Mouse (Mus musculus) forebrain, embryonic 10.5 days (tissue): ENCODE results near the gene Ssr3. TPM values are rescaled to one million over a fixed set of nuclear protein-coding genes. Genes with fewer than 3 reads are reported as not detected.

Source experiments
- DNase-seq: peaks from one replicate; pipeline ENCODE4 v3.0.0-alpha.2; 2017; ENCODE audit warnings: low spot score; ENCODE audit errors: extremely low spot score
- H3K27ac ChIP-seq: fragments of 300-500 bp; sonication (generic); 2 replicates; pipeline ENCODE4 v1.5.1; 2016; ENCODE audit warnings: mild to moderate bottlenecking
- H3K27me3 ChIP-seq: fragments of 300-500 bp; sonication (generic); 2 replicates; pipeline ENCODE4 v1.6.1; 2016; ENCODE audit warnings: mild to moderate bottlenecking; ENCODE audit not compliant: poor library complexity, severe bottlenecking
- H3K36me3 ChIP-seq: fragments of 300-500 bp; sonication (generic); replicated peaks from 2 replicates; pipeline ENCODE4 v1.6.1; 2016; ENCODE audit warnings: mild to moderate bottlenecking, moderate library complexity
- H3K4me1 ChIP-seq: fragments of 300-500 bp; sonication (generic); 2 replicates; pipeline ENCODE4 v1.6.1; 2016
- H3K4me3 ChIP-seq: fragments of 300-500 bp; sonication (generic); 2 replicates; pipeline ENCODE4 v1.5.1; 2016; ENCODE audit warnings: mild to moderate bottlenecking, moderate library complexity
- H3K9me3 ChIP-seq: fragments of 300-500 bp; sonication (generic); 2 replicates; pipeline ENCODE4 v1.6.1; 2016; ENCODE audit warnings: mild to moderate bottlenecking, moderate library complexity
- WGBS: fragments of 180-500 bp; shearing (Covaris S2); methylation state at CpG from one replicate; pipeline ENCODE4 v1.1.7; 2016; 5-methylcytosine and 5-hydroxymethylcytosine counted together
- polyA plus RNA-seq: library from polyadenylated mRNA; unstranded; fragments of >200 nt; fragmentation: Nextera tagmentation; extraction: Ambion mirVana; gene quantifications from 2 replicates; pipeline ENCODE4 v1.2.1, GENCODE M21; 2016

Gene Ssr3
- polyA plus RNA-seq, 1 experiment from 2014 or later, result 236 TPM

DNA sequence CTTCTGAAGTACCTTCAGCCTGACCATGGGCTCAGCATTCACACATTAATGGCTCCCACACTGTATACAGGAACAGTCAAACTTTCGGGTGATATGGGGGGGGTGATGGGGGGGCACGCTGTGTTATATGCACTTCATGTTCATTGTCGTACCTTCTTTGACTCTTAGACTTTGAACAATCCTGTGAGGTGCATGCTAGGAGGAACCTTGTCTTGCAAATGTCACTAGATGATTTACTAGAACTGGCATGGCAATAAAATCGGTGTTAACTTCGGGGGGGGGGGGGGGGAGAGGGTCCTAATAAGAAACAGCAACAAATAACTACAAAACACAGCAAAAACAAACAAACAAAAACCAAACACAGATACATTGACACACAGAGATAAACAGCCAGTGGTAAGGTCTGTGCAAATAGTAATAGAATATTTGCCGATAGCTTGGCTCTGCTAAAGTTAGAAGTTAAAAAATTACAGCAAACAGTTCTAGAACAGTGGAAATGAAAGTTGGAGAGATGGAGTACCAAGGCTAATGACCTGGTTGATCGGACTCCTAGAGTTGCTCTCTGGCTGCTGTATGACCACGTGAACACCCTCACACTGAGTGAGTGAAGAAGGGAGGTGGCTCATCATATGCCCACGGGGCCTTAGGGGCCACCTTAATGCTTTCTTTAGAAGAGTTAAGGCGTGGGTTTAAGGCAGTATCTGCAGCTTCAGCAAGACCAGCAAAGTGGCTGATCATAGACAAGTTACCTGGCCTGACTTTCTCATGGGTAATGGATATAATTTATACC lies 26.3 kb downstream of the Ssr3 start:
- no peak for DNase-seq
- H3K4me1 ChIP-seq, result no peaks in the 10 kb centered on the region
- WGBS, result 90% methylated on average over 10 of the region's 10 CpGs
- no peak overlapping the region for H3K4me3 ChIP-seq
- no peaks in the 10 kb centered on the region for H3K9me3 ChIP-seq
- H3K27ac ChIP-seq, result no peak overlapping the region
- peaks cover 39% of the 10 kb centered on the region for H3K36me3 ChIP-seq
- H3K27me3 ChIP-seq, result no peaks in the 10 kb centered on the region

DNA sequence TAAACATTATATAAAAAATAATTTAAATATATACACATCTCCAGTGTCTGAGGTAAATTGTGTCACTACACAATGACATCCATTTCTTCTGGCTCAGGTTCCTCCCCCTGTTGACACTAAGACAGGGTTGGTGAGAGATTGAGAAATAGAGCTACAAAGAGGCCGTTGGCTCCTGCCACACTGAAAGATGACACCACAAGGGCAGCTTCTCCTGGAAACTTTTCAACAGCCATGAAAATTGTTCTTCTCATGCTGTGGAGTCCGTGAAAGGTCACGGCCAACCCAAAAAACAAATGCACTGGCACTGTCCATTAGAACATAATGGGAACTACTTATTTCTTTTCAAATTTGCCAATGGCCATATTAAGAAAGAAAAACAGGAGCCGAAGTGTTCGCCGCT lies 27.2 kb downstream of the Ssr3 start:
- WGBS, result 82% methylated on average over 6 of the region's 6 CpGs
- Histone ChIP-seq H3K27me3 (no peaks in the 10 kb centered on the region), H3K4me3 (no peak overlapping the region), H3K9me3 (no peaks in the 10 kb centered on the region), H3K36me3 (peaks cover 30% of the 10 kb centered on the region), H3K27ac (no peak overlapping the region), H3K4me1 (no peaks in the 10 kb centered on the region)
- DNase-seq, result no peak

DNA sequence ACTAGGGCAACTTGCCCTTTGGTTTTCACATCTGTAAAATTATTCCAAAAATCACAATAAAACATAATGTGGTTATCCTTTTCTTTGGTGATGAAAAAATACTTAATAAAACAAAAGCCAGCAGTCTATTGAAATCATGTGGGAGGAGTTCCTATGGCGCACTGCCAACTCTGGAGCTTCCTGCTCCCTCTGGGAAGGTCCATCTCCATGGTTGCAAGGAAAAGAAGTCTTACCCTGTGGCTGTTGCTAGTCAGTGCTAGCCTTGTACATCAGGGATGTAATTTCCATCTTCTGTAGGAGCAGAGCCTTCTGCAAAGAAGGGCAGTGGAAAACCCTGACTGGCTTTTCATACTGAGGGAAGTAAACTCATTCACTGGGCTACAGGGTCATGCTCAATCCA lies 29.0 kb downstream of the Ssr3 start:
- 88% methylated on average over 1 of the region's 1 CpGs for WGBS
- Histone ChIP-seq H3K27ac (no peak overlapping the region), H3K4me3 (no peak overlapping the region), H3K36me3 (peaks cover 23% of the 10 kb centered on the region), H3K4me1 (peaks cover 3% of the 10 kb centered on the region; the same call in 1 of the 2 replicates), H3K27me3 (no peaks in the 10 kb centered on the region), H3K9me3 (no peaks in the 10 kb centered on the region)
- DNase-seq, result no peak

DNA sequence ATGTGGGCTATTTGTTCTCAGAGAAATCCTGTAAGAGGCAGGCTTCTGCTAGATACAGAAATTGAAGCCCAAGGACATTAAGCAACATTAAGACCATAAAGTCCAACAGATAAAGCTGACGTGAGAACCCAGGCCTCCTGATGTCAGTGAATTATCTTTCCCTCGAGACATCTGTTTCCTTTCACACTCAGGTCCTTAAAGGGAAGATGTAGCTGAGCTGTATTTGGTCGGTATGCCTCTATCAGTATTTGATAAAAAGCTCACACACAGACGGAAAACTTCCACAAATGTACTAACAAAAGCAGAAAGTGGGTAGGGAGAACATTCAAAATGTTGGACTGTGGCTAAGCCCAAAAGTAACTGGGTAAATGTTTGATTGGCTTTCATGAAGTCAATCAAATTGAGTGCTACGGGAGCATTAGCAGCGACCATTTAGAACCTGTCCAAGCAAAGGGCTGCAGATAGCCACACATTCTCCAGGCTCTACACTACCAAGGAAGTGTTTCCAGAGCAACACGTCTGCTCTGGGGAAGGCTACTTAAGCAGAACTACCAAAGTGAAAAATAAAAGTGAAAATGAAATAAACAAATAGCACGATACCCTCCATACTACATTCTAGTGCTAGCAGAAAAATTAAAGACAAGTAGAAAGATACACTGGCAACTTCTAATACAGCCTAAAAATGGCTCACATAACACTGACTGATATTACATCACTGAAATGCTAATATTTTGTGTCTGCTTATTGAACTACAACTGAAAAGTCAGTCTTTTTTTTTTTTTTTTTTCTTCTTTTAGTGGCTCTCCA lies 32.1 kb downstream of the Ssr3 start:
- 83% methylated on average over 8 of the region's 8 CpGs for WGBS
- Histone ChIP-seq H3K4me1 (peaks cover 6% of the 10 kb centered on the region), H3K4me3 (no peak overlapping the region), H3K27me3 (no peaks in the 10 kb centered on the region), H3K27ac (no peak overlapping the region), H3K36me3 (peaks cover 13% of the 10 kb centered on the region), H3K9me3 (no peaks in the 10 kb centered on the region)
- no peak for DNase-seq

DNA sequence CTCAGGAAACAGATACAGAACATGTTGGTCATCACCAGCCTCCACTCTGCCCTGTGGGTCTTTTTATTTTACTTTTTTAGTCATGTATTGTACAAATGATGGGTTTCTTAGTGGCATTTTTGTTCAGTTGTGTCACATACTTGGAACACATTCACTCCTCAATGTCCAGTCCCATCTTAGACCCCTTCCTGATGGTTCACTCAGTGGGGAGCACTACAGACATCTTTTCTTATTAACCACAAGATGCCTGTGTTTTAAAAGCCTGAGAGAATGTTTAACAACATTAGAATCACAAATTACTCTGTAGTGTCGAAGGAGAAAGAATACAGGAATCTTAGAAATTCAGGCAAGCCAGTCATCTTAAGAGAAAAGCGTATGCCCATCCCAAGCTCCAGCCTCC lies 33.6 kb downstream of the Ssr3 start:
- no peaks in the 10 kb centered on the region for H3K27me3 ChIP-seq
- peaks cover 10% of the 10 kb centered on the region for H3K36me3 ChIP-seq
- H3K27ac ChIP-seq, result no peak overlapping the region
- H3K4me3 ChIP-seq, result no peak overlapping the region
- WGBS, result 84% methylated on average over 2 of the region's 2 CpGs
- no peak for DNase-seq
- peaks cover 6% of the 10 kb centered on the region for H3K4me1 ChIP-seq
- H3K9me3 ChIP-seq, result no peaks in the 10 kb centered on the region

DNA sequence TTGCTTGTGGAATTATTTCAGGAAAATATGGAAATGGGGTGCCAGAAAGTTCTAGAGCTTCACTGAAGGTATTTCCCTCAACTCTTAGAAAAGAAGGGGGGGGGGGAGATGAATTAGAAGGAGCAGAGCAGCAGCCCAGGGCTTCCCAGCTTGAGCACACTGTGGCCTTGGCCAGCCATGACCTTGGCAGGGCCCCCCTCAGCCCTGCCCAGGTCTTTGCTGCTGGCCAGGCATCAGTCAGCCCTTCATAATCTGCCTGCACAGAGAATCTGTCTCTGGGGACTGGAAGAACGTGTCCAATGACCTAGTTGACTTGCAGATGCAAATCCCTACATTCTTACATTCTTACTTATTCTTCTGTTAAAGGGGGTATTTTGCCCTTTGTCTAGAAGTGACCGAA lies 34.1 kb downstream of the Ssr3 start:
- peaks cover 6% of the 10 kb centered on the region for H3K4me1 ChIP-seq
- H3K4me3 ChIP-seq, result no peak overlapping the region
- H3K27me3 ChIP-seq, result no peaks in the 10 kb centered on the region
- no peak for DNase-seq
- WGBS, result 47% methylated on average over 2 of the region's 2 CpGs
- H3K27ac ChIP-seq, result no peak overlapping the region
- H3K36me3 ChIP-seq, result peaks cover 7% of the 10 kb centered on the region; the same call in 1 of the 2 replicates
- no peaks in the 10 kb centered on the region for H3K9me3 ChIP-seq

DNA sequence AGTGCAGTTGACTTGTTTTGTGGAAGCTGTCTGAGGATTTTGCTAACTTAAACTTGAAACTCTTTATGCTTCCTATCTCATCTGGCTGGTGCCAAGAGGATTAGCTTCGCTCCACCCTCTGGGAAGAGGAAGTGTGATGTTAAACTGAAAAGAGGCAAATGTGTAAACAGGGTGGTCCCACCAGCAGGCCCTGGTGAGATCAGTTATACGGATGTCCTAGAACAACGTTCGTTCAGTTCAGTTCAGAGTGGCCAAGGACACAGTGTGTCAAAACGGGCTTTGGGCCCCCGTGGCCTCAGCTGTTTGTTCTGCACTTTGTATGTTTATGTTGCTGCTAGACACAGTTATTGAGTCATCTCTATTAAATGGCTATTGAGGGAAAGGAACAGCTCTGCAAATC lies 36.9 kb downstream of the Ssr3 start:
- DNase-seq, result no peak
- Histone ChIP-seq H3K9me3 (no peaks in the 10 kb centered on the region), H3K4me1 (peaks cover 6% of the 10 kb centered on the region), H3K27me3 (no peaks in the 10 kb centered on the region), H3K36me3 (no peaks in the 10 kb centered on the region), H3K4me3 (no peak overlapping the region), H3K27ac (no peak overlapping the region)
- 83% methylated on average over 6 of the region's 6 CpGs for WGBS

DNA sequence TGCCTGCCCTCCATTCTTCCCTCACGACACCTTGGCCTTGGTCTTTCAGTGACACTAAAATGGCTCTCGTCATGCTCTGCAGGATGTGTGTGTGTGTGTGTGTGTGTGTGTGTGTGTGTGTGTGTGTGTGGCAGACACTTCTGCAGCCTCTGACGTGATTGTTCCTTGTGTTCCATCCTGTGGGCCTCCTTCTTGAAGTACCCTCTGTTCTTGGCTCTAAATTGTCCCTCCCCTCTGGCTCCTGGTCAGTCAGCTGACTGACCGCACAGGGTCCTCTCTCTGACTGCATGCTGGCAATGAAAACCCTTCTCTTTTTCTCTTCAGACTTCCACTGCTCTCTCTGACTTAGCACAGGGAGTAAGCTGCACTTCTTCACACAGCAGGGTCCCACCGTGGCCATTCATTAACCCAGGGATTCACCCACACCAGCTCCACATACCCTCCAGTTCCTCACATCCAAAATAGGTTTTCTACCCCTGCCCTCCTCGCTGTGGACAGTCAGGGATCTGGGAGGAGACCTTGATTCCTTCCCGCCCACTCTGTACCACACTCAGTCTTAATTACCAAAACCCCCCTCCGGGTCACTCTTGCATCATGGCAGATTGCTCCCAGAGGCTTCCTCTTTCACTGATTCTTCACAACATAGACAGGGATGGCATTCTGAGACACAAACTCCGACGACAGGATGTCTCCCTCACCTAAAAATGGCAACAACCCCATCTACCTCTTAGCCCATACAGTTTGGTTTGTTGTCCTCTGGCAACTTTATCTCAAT lies 39.0 kb downstream of the Ssr3 start:
- 72% methylated on average over 10 of the region's 10 CpGs for WGBS
- Histone ChIP-seq H3K9me3 (no peaks in the 10 kb centered on the region), H3K36me3 (no peaks in the 10 kb centered on the region), H3K4me1 (peaks cover 4% of the 10 kb centered on the region), H3K27ac (no peak overlapping the region), H3K27me3 (no peaks in the 10 kb centered on the region), H3K4me3 (no peak overlapping the region)
- DNase-seq, result no peak

DNA sequence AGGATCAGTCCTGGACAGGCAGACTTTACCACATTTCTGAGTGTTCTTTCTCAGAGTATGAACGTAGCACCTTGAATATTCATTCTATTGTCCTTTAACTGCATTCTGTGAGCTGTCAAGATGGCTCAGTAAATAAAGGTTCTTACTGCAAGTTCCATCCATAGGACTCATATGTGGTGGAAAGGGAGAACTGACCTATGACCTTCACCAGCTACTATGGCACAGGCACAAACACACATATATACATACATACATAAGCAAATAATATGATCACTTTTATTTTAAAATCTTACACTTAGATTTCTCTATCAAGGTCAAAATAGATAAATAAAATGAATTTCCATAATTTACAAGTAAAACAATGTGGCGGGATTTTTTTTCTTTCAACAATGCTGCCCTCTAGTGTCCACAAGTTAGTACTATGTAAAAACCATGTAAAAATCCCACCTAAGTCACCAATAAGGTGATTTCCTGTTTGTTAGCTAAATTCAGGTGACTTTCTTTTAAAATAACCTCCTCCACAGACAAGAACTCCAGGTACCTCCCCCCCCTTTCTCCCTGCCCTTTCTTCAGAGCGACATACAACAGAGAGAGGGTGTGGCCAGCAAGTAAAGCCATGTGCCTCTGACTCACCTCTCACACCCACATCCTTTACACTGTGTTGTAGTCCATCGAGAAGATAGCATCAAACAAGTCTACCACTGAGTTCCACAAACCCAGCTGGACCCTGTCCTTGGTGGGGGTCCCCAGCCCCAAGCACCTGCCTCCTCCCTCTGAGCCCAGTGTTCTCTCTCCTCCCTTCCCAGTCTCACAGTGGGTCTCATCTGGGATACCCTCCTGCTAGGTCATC lies 39.9 kb downstream of the Ssr3 start:
- Histone ChIP-seq H3K27me3 (no peaks in the 10 kb centered on the region), H3K4me1 (no peaks in the 10 kb centered on the region), H3K9me3 (no peaks in the 10 kb centered on the region), H3K27ac (no peak overlapping the region), H3K36me3 (no peaks in the 10 kb centered on the region), H3K4me3 (no peak overlapping the region)
- WGBS, result 48% methylated on average over 4 of the region's 4 CpGs
- no peak for DNase-seq

DNA sequence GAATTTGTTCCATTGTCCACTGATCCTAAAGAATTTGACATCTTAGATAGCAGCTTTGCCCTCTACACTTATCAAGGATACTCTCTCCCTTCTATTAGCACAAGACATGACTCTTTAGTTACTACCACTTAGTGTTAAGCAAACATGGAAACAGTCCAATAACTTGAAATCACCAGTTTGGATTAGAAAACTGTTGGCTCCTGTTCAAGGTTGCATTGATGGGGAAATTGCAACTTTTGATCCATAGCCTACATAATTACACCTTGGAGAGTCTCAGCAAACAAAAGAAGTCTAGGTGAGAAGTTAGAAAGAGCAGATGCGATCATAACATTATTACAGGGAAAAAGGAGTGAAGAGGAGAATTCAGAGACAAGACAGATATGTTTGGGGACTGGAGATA lies 46.2 kb downstream of the Ssr3 start:
- DNase-seq, result no peak
- WGBS, result 93% methylated on average over 1 of the region's 1 CpGs
- H3K9me3 ChIP-seq, result no peaks in the 10 kb centered on the region
- H3K4me3 ChIP-seq, result no peak overlapping the region
- H3K27ac ChIP-seq, result no peak overlapping the region
- no peaks in the 10 kb centered on the region for H3K4me1 ChIP-seq
- H3K27me3 ChIP-seq, result no peaks in the 10 kb centered on the region
- no peaks in the 10 kb centered on the region for H3K36me3 ChIP-seq

DNA sequence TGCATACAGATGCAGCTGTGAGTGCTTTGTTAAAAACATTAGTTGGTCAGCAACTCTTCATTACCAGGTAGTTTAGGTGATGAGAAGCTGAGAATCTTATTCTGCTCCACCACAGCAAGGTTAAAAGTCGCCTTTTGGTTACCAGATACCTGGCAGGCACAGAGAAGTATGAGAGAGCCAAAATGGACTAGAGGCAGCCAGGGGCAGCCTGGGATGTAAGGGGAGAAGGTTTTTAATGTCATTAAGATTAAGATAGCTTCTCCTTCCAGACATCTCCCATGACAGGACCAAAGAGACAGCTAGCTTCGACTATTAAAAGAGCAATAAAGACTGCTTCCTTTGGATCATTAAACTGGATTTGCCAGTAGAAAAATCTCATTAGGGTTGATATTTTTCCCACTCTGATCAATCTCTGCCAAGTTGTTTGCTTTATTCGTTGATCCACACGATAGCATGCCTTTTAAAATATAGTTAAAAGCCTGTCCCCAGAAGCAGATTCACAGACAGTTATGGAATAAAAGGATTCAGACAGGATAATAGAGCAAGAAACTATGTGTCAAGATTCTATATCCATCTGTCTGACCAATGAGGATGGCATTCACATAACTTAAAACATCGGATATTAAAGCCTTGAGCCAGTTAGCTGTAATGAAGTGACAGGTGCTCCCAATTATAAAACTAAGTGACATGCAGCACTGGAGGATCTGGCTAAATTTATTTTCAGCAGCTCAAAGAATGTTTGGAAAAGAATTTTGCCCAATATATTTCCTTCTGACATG lies 52.1 kb downstream of the Ssr3 start:
- Histone ChIP-seq H3K27me3 (no peaks in the 10 kb centered on the region), H3K4me3 (no peak overlapping the region), H3K36me3 (no peaks in the 10 kb centered on the region), H3K9me3 (no peaks in the 10 kb centered on the region), H3K27ac (no peak overlapping the region), H3K4me1 (no peaks in the 10 kb centered on the region)
- DNase-seq, result no peak
- WGBS, result 89% methylated on average over 5 of the region's 5 CpGs
